Mouse (Mus musculus) macrophage (primary cell): Measurements from ENCODE around the gene Btbd35f11. TPM values are rescaled to one million over a fixed set of nuclear protein-coding genes. Genes with fewer than 3 reads are reported as not detected.
"Not testable (repeated sequence)": the region's sequence is repeated elsewhere in the genome, so short reads cannot be mapped to it uniquely, and the experiment has no call there.

Source experiments
- H3K27ac ChIP-seq: fragments of 350-480 bp; formaldehyde crosslinking; 2 replicates; pipeline ENCODE4 v1.9.0; 2021
- H3K36me3 ChIP-seq: fragments of 350-480 bp; formaldehyde crosslinking; 2 replicates; pipeline ENCODE4 v1.9.0; 2021; ENCODE audit errors: inconsistent target
- H3K4me3 ChIP-seq: fragments of 350-480 bp; formaldehyde crosslinking; 2 replicates; pipeline ENCODE4 v1.9.0; 2021; ENCODE audit errors: inconsistent target
- H3K79me2 ChIP-seq: fragments of 350-480 bp; formaldehyde crosslinking; 2 replicates; pipeline ENCODE4 v1.9.0; 2021; ENCODE audit errors: inconsistent target
- WGBS: methylation state at CpG from one replicate; pipeline ENCODE4 v1.1.7; 2026; ENCODE audit warnings: inconsistent platforms; ENCODE audit not compliant: missing documents; 5-methylcytosine and 5-hydroxymethylcytosine counted together
- polyA plus RNA-seq: library from polyadenylated mRNA; stranded (reverse); fragments of 250-400 nt; gene quantifications from 3 replicates; pipeline ENCODE4 v1.2.4, GENCODE M21; 2018; ENCODE audit warnings: inconsistent platforms
- total RNA-seq, 78 experiments: library from RNA; depleted of rRNA; stranded (reverse); fragments of 250-400 nt; gene quantifications; 1 replicate in 9 of 78; 2 replicates in 24 of 78; 3 replicates in 43 of 78; 4 replicates in 2 of 78; pipeline ENCODE4 v1.2.4; 2018; ENCODE audit warnings: inconsistent platforms in 56 of 78

The Btbd35f11 gene
- not detected for total RNA-seq (2018; cell fraction: chromatin; rRNA removed)
- total RNA-seq (2018; cell fraction: cytosol; rRNA removed), result not detected
- not detected for total RNA-seq (2018; cell fraction: nucleus; rRNA removed)
- polyA plus RNA-seq, result not detected in 3 replicates

DNA sequence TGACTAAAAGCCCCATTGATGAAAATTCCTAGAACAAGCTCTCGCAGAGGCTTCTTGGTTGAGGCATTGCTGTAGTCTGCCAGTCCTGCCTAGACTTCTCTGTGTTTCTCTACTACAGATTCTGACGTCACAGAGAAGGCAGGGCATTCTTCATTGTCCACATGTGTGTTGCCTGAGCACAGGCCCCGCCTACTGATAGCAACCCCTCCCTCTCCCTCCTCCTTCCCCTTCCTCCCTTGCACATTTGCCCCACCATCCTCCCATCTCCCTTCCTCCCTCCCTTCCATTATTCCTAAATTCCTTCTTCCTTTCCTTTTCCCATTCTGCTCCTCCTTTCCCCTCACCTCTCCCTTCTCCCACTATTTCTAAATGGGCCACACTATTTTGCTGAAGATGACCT lies at the start of gene Btbd35f11:
Gene Btbd35f11, minus strand, starts transcription at position 101 of the 400 bp plus-strand sequence.
- not testable (repeated sequence) for H3K27ac ChIP-seq, H3K4me3 ChIP-seq, H3K36me3 ChIP-seq, H3K79me2 ChIP-seq
- 40% methylated on average over 1 of the region's 3 CpGs for WGBS

DNA sequence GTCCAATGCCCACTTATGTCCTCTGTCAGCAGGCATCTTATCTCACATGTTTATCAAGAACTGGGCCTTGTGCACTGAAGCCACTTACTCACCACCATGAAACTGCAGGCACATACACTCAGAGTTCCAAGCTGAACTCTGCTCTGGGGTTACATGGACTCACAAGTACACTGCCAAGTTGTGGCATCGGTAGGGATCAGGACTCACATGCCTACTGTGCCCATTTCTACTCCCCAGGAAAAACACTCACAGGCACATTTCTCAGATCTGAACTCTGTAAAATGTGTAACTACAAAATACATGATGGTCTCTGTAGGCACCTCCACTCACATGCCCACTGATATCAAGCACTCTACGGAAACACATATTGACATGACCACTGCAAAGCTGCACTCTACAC lies 33.5 kb downstream of the Btbd35f11 start:
- not testable (repeated sequence) for H3K36me3 ChIP-seq, H3K27ac ChIP-seq, H3K79me2 ChIP-seq, H3K4me3 ChIP-seq
- WGBS, result no CpG with 5 or more reads among the region's 2 CpGs

Other genes with a start within 250 kb of the Btbd35f11 start
- not detected in 3 replicates for gene Btbd35f24, start 247.9 kb downstream of the Btbd35f11 start, polyA plus RNA-seq